Mouse (Mus musculus) erythroblast, adult 5-6 weeks (primary cell): ENCODE measurements at regions not wholly inside any gene's neighbourhood (a gene's known extent, or its start where the extent isn't known, plus 50 kb on each side); places are given as distances from the start of the nearest gene placed in this dataset.

ENCODE experiments used
- ATAC-seq: replicated peaks from 2 replicates; pipeline ENCODE4 v1.8.0; 2016; ENCODE audit warnings: moderate number of reproducible peaks, mild to moderate bottlenecking, moderate TSS enrichment, inconsistent platforms; ENCODE audit not compliant: poor library complexity, low FRiP score, severe bottlenecking

- ATAC-seq: no peak
Observed at GRCm38 (mm10) chr9:115526322-115526721, 216.1 kb upstream of the Stt3b start.

GRCm38 (mm10) chr9:115526981-115527380 lies 216.8 kb upstream of the Stt3b start:
- ATAC-seq: no peak

GRCm38 (mm10) chr9:115534198-115534597 lies 224.0 kb upstream of the Stt3b start:
- ATAC-seq: no peak

DNA sequence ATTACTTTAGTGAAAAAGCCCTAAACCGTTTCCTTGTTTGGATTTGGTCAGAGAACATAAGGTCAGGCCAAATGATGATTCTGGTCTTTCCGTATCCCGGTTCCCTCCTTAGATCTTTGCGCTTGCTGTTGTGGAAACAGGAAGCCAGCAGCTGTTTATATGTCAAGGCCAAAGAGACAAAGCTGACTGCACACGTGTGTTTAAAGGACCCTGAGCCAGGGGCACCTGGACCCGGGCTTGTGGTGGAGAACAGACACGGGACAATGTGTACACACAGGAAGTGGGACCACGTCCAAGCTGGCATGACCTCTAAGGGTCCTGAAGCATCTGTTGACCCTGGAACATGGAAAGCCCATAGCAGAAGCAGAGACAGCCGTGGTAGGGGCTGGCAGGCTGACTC lies 233.4 kb upstream of the Stt3b start:
- ATAC-seq: no peak

DNA sequence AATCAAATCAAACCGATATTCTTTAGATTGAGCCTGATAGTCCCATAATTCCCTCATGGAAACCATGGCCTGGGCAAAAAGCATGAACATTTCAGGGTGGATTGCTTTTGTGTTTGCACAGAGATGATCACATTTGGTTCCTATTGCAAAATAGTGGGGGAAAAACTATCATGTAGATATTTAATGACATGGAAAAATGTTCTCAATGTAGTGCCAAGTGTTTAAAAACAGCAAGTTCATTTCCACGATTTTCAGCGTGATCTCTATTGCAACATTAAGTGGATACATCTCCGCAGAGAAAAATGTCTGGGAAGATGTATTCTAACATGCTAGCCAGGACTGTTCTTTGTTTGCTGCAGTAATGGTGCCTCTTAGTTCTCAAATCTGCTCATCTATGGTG lies 235.0 kb upstream of the Stt3b start:
- ATAC-seq: no peak

DNA sequence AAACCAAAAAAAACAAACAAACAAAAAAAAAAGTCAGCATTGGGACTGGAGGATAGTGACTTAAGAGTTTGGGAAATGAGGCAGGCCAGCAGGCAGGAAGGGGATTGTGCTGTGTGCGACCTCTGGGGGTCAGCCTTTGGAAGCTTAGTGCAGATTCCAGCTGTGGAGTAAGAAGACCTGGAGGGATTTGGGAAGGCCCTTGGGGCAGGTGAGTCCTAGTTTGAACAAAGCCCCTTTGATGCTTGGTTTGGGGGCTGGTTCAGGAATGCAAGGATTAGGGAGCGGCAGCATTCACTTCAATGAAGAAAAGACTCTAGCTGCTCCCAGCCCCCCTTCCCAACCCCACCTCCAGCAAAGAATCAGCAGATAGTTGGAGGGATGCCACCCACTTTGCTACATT lies 235.6 kb upstream of the Stt3b start:
- ATAC-seq: no peak

GRCm38 (mm10) chr9:115547625-115548325 lies 237.6 kb upstream of the Stt3b start:
- no peak for ATAC-seq

DNA sequence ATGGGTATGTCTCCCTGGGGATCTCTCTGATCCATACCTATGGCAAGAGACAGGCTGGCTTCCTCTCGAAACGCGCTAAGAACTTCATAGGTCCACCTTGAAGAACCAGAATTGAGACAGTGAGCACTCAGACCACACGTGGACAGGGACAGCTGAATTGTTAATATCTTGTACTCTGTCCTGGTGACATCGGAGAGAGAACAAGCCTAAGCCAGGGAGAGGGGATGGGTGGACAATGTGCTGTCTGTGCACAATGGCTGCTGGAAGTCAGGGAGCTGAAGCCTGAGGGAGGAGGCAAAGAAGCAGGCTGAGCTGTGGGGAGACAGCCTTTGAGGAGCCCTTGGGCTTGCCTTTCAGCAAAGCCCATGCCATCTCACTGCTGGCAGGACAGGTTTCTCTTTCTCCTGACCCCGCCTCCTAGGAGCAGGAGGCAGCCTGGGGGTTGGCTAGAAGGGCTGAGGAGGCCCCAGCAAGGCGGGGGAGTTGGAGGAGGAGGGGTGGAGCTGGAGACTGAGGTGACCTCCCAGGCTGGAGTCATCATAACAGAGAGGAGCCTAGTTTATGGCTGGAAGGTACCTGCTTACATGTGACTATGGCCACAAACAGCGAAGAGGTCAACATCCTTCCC lies 238.6 kb upstream of the Stt3b start:
- ATAC-seq: no peak

DNA sequence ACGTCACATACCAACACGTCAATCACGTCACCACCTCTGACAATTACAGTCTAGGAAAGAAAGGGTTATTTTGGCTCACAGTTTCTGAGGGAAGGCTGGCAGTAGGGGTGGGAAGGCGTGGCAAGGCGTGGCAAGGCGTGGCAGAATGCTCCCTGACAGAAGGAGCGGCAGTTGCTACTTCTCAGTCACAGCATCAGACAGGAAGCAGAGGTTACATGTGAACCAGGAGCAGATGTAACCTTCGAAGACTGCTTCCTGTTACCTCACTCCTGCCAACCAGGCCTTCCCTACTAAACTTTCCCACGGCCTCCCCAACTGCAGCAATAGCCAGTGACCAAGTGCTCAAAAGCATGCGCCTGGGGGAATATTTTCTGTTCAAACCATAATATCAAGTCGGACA lies 240.9 kb upstream of the Stt3b start:
- ATAC-seq: no peak

- no peak for ATAC-seq
Observed at GRCm38 (mm10) chr9:115551501-115551900, 241.3 kb upstream of the Stt3b start.

GRCm38 (mm10) chr9:115558131-115558530 lies 247.9 kb upstream of the Stt3b start:
- ATAC-seq: no peak

DNA sequence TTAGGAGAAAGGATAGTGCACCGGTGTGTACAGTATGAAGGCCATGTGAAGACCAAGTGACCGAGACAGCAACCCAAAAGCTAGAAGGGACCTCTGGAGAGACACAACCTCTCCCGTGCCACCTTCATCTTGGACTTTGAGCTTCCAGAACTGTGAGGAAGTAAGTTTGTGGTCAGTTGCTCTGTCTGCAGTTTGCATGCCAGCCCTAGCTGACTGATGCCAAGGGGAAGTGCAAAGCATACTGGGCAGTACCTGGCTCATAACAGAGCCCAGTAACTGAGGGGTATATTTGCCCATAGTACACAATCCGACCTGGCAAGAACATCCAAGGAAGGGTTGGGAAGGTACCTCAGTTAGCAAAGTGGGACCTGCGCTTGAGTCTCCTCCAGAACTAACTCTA lies 249.3 kb upstream of the Stt3b start:
- ATAC-seq: no peak

- no peak for ATAC-seq
Observed at GRCm38 (mm10) chr9:115561207-115561606, 251.0 kb upstream of the Stt3b start.

- no peak for ATAC-seq
Observed at GRCm38 (mm10) chr9:115562783-115563182, 252.6 kb upstream of the Stt3b start.

GRCm38 (mm10) chr9:115564366-115564765 lies 254.1 kb upstream of the Stt3b start:
- ATAC-seq: no peak

DNA sequence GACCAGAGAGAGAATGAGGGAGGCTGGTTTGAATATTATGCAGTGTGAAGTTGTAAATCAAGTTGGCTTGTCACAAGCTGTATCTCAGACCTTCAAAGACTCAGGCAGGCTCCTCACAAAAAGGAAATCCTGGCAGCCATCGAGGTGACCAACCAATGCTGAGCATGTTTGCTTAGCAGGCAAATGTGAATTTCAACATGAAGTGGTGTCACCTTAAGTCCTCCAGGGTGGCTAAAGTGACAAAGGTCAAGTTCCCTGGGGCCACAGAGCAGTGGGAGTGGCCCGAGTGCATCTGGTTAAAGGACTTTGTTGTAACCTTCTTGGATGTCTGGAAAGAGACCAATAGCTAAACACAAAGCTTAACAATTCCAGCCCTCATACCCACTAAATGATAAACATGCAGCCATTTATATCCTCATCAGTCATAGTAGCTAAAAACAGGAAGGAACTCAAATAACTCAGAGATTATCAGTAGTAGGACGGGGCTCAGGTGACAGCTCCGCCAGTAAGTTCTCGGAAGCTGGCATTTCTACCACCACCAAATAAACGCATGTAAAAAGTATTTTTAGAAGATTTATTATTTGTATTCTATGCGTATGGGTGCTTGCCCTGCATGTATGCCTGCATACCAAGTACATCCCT lies 258.6 kb upstream of the Stt3b start:
- ATAC-seq: no peak

- ATAC-seq: no peak
Observed at GRCm38 (mm10) chr9:115570998-115571397, 260.8 kb upstream of the Stt3b start.

GRCm38 (mm10) chr9:115581116-115581515 lies 270.9 kb upstream of the Stt3b start:
- no peak for ATAC-seq

DNA sequence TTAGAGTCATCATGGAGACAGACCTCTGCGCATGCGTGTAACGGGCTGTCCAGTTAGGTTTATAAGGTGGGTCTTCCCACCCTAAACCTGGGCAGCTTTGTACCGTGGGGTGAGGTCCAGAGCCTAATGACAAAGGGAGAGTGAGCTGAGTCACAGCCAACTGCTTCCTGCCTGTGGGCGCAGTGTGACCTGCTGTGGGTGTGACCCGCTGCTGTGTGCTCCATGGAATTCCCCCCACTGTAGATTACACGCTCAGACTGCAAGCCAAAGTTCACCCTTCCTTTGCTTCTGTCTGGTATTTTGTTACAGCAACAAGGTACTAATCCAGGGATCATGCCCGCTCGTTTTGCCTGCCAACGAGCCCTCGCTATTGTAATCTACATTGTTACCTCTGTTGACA lies 273.3 kb upstream of the Stt3b start:
- ATAC-seq: no peak

GRCm38 (mm10) chr9:115584874-115585273 lies 274.7 kb upstream of the Stt3b start:
- no peak for ATAC-seq

DNA sequence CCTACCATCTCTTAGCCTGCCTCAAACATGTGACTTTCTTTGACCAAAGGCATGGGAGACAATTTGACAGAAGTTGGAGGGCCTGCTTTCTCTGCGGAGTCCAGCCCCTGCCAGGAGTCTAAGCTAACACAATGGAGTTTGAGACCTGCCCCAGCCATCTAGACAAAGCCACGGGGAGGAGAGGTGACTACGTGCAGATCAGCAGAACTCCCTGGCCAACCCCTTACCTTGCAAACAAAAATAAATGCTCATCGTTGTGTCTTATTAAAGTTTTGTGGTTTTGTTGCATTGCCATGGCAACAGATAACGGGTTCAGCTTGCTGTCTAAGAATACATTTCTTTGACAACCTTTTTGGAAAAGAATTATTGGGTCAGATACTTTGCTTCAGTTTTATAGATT lies 282.2 kb upstream of the Stt3b start:
- ATAC-seq: no peak
